Mouse (Mus musculus) limb, embryonic 15.5 days (tissue): ENCODE data around the gene Dydc2. TPM values are rescaled to one million over a fixed set of nuclear protein-coding genes. Genes with fewer than 3 reads are reported as not detected.

ENCODE experiments used
- ATAC-seq: fragments of 200-750 bp; cut with Nextera tagmentation; 2 replicates; pipeline ENCODE4 v1.8.0; 2017; ENCODE audit warnings: low read depth, moderate TSS enrichment; ENCODE audit not compliant: insufficient number of reproducible peaks, low FRiP score, low TSS enrichment
- H3K27ac ChIP-seq: fragments of 300-500 bp; sonication (generic); 2 replicates; pipeline ENCODE4 v1.5.1; 2015; ENCODE audit warnings: moderate library complexity, mild to moderate bottlenecking, inconsistent platforms
- H3K27me3 ChIP-seq: fragments of 300-500 bp; sonication (generic); 2 replicates; pipeline ENCODE4 v1.6.1; 2015; ENCODE audit warnings: inconsistent platforms
- H3K36me3 ChIP-seq: fragments of 300-500 bp; sonication (generic); 2 replicates; pipeline ENCODE4 v1.6.1; 2015; ENCODE audit warnings: inconsistent platforms
- H3K4me1 ChIP-seq: fragments of 300-500 bp; sonication (generic); 2 replicates; pipeline ENCODE4 v1.6.1; 2015; ENCODE audit warnings: inconsistent platforms
- H3K4me2 ChIP-seq: fragments of 300-500 bp; sonication (generic); 2 replicates; pipeline ENCODE4 v1.6.1; 2015; ENCODE audit warnings: mild to moderate bottlenecking, inconsistent platforms
- H3K4me3 ChIP-seq: fragments of 300-500 bp; sonication (generic); 2 replicates; pipeline ENCODE4 v1.5.1; 2015; ENCODE audit warnings: mild to moderate bottlenecking, inconsistent platforms
- H3K9ac ChIP-seq: fragments of 300-500 bp; sonication (generic); 2 replicates; pipeline ENCODE4 v1.6.1; 2015; ENCODE audit warnings: inconsistent platforms
- H3K9me3 ChIP-seq: fragments of 300-500 bp; sonication (generic); 2 replicates; pipeline ENCODE4 v1.6.1; 2016; ENCODE audit warnings: inconsistent platforms
- WGBS: fragments of 180-500 bp; shearing (Covaris S2); methylation state at CpG from one replicate; pipeline ENCODE4 v1.1.7; 2015; 5-methylcytosine and 5-hydroxymethylcytosine counted together
- polyA plus RNA-seq: library from polyadenylated mRNA; unstranded; fragments of >200 nt; fragmentation: Nextera tagmentation; extraction: Ambion mirVana; gene quantifications from 2 replicates; pipeline ENCODE4 v1.2.1, GENCODE M21; 2015

The Dydc2 gene
- polyA plus RNA-seq, 1 experiment from 2014 or later, result not detected

- Histone ChIP-seq H3K9ac (no peak overlapping the region), H3K27ac (no peak overlapping the region), H3K27me3 (no peaks in the 10 kb centered on the region), H3K4me3 (no peak overlapping the region), H3K36me3 (no peaks in the 10 kb centered on the region), H3K9me3 (no peaks in the 10 kb centered on the region), H3K4me1 (peaks cover 9% of the 10 kb centered on the region), H3K4me2 (no peak overlapping the region)
- no peak for ATAC-seq
- 63% methylated on average over 2 of the region's 2 CpGs for WGBS
These were observed 60.9 kb downstream of the Dydc2 start for GRCm38 (mm10) chr14:41008138-41008537.

- no peak overlapping the region for H3K9ac ChIP-seq
- no peaks in the 10 kb centered on the region for H3K9me3 ChIP-seq
- ATAC-seq, result no peak
- 34% methylated on average over 5 of the region's 5 CpGs for WGBS
- H3K4me1 ChIP-seq, result peaks cover 7% of the 10 kb centered on the region
- H3K27me3 ChIP-seq, result no peaks in the 10 kb centered on the region
- H3K27ac ChIP-seq, result no peak overlapping the region
- no peak overlapping the region for H3K4me3 ChIP-seq
- no peak overlapping the region for H3K4me2 ChIP-seq
- H3K36me3 ChIP-seq, result no peaks in the 10 kb centered on the region
These were observed 61.4 kb downstream of the Dydc2 start for GRCm38 (mm10) chr14:41007641-41008040.

- Histone ChIP-seq H3K4me3 (no peak overlapping the region), H3K27ac (no peak overlapping the region), H3K4me2 (no peak overlapping the region), H3K4me1 (peaks cover 7% of the 10 kb centered on the region), H3K27me3 (no peaks in the 10 kb centered on the region), H3K36me3 (no peaks in the 10 kb centered on the region), H3K9me3 (no peaks in the 10 kb centered on the region), H3K9ac (no peak overlapping the region)
- no peak for ATAC-seq
- 73% methylated on average over 3 of the region's 3 CpGs for WGBS
These were observed 62.1 kb downstream of the Dydc2 start for GRCm38 (mm10) chr14:41006899-41007298.

- Histone ChIP-seq H3K4me3 (no peak overlapping the region), H3K27me3 (no peaks in the 10 kb centered on the region), H3K9me3 (no peaks in the 10 kb centered on the region), H3K36me3 (0 out of 2 replicates have a peak, but pooled peaks cover 2% of the 10 kb centered on the region), H3K4me1 (peaks cover 7% of the 10 kb centered on the region), H3K9ac (no peak overlapping the region), H3K27ac (no peak overlapping the region), H3K4me2 (no peak overlapping the region)
- no peak for ATAC-seq
- 82% methylated on average over 10 of the region's 10 CpGs for WGBS
These were observed 62.7 kb downstream of the Dydc2 start for GRCm38 (mm10) chr14:41006263-41006662.

GRCm38 (mm10) chr14:41005716-41006115, 63.3 kb downstream of the Dydc2 start:
- Histone ChIP-seq H3K4me2 (no peak overlapping the region), H3K9ac (no peak overlapping the region), H3K9me3 (no peaks in the 10 kb centered on the region), H3K4me3 (no peak overlapping the region), H3K27ac (no peak overlapping the region), H3K4me1 (peaks cover 7% of the 10 kb centered on the region), H3K36me3 (0 out of 2 replicates have a peak, but pooled peaks cover 2% of the 10 kb centered on the region), H3K27me3 (no peaks in the 10 kb centered on the region)
- no peak for ATAC-seq
- WGBS, result 75% methylated on average over 9 of the region's 9 CpGs

- Histone ChIP-seq H3K27me3 (no peaks in the 10 kb centered on the region), H3K9me3 (no peaks in the 10 kb centered on the region), H3K4me3 (no peak overlapping the region), H3K36me3 (0 out of 2 replicates have a peak, but pooled peaks cover 2% of the 10 kb centered on the region), H3K9ac (no peak overlapping the region), H3K27ac (no peak overlapping the region), H3K4me1 (peaks cover 7% of the 10 kb centered on the region), H3K4me2 (no peak overlapping the region)
- 29% methylated on average over 22 of the region's 22 CpGs for WGBS
- no peak for ATAC-seq
These were observed 64.5 kb downstream of the Dydc2 start for GRCm38 (mm10) chr14:41004201-41005141.

- 77% methylated on average over 5 of the region's 5 CpGs for WGBS
- 0 out of 2 replicates have a peak, but pooled peaks cover 2% of the 10 kb centered on the region for H3K36me3 ChIP-seq
- H3K4me1 ChIP-seq, result peaks cover 7% of the 10 kb centered on the region
- no peak overlapping the region for H3K4me2 ChIP-seq
- H3K27ac ChIP-seq, result no peak overlapping the region
- H3K4me3 ChIP-seq, result no peak overlapping the region
- H3K27me3 ChIP-seq, result no peaks in the 10 kb centered on the region
- ATAC-seq, result no peak
- no peaks in the 10 kb centered on the region for H3K9me3 ChIP-seq
- H3K9ac ChIP-seq, result no peak overlapping the region
These were observed 67.4 kb downstream of the Dydc2 start for GRCm38 (mm10) chr14:41001576-41001975.

GRCm38 (mm10) chr14:41000801-41001200, 68.2 kb downstream of the Dydc2 start:
- peaks cover 7% of the 10 kb centered on the region for H3K4me1 ChIP-seq
- no peaks in the 10 kb centered on the region for H3K27me3 ChIP-seq
- ATAC-seq, result no peak
- H3K9me3 ChIP-seq, result no peaks in the 10 kb centered on the region
- no peak overlapping the region for H3K9ac ChIP-seq
- 36% methylated on average over 4 of the region's 4 CpGs for WGBS
- H3K36me3 ChIP-seq, result 0 out of 2 replicates have a peak, but pooled peaks cover 6% of the 10 kb centered on the region
- H3K4me3 ChIP-seq, result no peak overlapping the region
- H3K27ac ChIP-seq, result no peak overlapping the region
- H3K4me2 ChIP-seq, result no peak overlapping the region

- Histone ChIP-seq H3K4me2 (no peak overlapping the region), H3K4me1 (peaks cover 7% of the 10 kb centered on the region), H3K9me3 (no peaks in the 10 kb centered on the region), H3K36me3 (0 out of 2 replicates have a peak, but pooled peaks cover 6% of the 10 kb centered on the region), H3K27me3 (no peaks in the 10 kb centered on the region), H3K4me3 (no peak overlapping the region), H3K27ac (no peak overlapping the region), H3K9ac (no peak overlapping the region)
- no peak for ATAC-seq
- WGBS, result 86% methylated on average over 7 of the region's 7 CpGs
These were observed 68.9 kb downstream of the Dydc2 start for GRCm38 (mm10) chr14:40999904-41000645.

Other genes with a start within 250 kb of the Dydc2 start
- 0.58 and 0.79 TPM in 2 replicates for gene Sh2d4b, start 175.9 kb downstream of the Dydc2 start, polyA plus RNA-seq
- 70.3 and 76.9 TPM in 2 replicates for gene Tspan14, start 102.4 kb downstream of the Dydc2 start, polyA plus RNA-seq
- gene Fam213a, start 55.4 kb downstream of the Dydc2 start, polyA plus RNA-seq, result 38.0 and 39.6 TPM in 2 replicates
- gene Dydc1, start 3.7 kb upstream of the Dydc2 start, polyA plus RNA-seq, result not detected in 2 replicates
- gene Mat1a, start 35.8 kb upstream of the Dydc2 start, polyA plus RNA-seq, result 0.13 TPM in 1 of 2 replicates, not detected in the other
- gene Sftpa1, start 62.6 kb upstream of the Dydc2 start, polyA plus RNA-seq, result not detected in 2 replicates
- gene Mbl1, start 82.2 kb upstream of the Dydc2 start, polyA plus RNA-seq, result not detected in 2 replicates
- gene Sftpd, start 115.9 kb upstream of the Dydc2 start, polyA plus RNA-seq, result 0.79 and 1.1 TPM in 2 replicates
- gene Gm2832, start 209.6 kb upstream of the Dydc2 start, polyA plus RNA-seq, result not detected in 2 replicates